Mouse (Mus musculus) megakaryocyte, embryonic 14.5 days (primary cell): ENCODE measurements around the gene Sec24a.

Experiments
- FLI1 ChIP-seq: IDR thresholded peaks from 2 replicates; pipeline ENCODE4 v1.6.1; 2012; ENCODE audit warnings: low read length, inconsistent platforms, mixed read lengths
- GATA1 ChIP-seq: IDR thresholded peaks from 3 replicates; pipeline ENCODE4 v1.6.1; 2012; ENCODE audit warnings: mixed read lengths, low read length, inconsistent platforms, borderline replicate concordance

DNA sequence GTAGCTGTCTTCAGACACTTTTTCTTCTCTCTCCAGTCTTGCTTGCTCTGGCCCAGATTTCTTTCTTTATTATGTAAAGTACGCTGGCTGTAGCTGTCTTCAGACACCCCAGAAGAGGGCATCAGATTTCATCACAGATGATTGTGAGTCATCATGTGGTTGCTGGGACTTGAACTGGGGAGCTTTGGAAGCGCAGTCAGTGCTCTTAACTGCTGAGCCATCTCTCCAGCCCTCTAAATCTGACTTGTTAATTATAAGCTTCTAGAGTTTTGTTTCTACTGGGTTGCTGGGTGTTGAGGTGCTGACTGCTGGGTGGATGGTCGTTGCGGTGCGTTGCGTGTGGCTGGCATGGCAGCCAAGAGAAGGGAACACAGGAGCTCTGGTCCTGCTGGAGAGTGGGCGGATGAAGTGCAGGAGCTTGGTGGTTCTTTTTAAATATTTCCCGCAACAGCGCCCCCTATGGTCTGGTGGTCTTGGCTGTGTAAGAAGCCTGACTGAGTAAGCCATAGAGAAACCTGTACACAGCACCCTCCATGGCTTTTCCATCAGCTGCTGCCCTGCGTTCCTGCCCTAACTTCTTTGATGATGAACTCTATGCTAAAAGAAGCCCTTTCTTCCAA lies 59.9 kb downstream of the Sec24a start:
- TF ChIP-seq GATA1, result no peak
- no peak for TF ChIP-seq FLI1
